Mouse (Mus musculus) liver, embryonic 14.5 days (tissue): ENCODE results near the gene Clba1. TPM values are rescaled to one million over a fixed set of nuclear protein-coding genes. Genes with fewer than 3 reads are reported as not detected.

Source experiments
- ATAC-seq: fragments of 200-750 bp; cut with Nextera tagmentation; 2 replicates; pipeline ENCODE4 v1.8.0; 2017; ENCODE audit warnings: moderate number of reproducible peaks, mild to moderate bottlenecking, moderate library complexity; ENCODE audit not compliant: insufficient read depth
- DNase-seq, 3 experiments: peaks; one replicate each; pipeline ENCODE4 v3.0.0-alpha.2; 2012 to 2013; ENCODE audit warnings: low read depth in 3 of 3, low spot score in 3 of 3
- H3K27ac ChIP-seq: fragments of 300-500 bp; sonication (generic); 2 replicates; pipeline ENCODE4 v1.5.1; 2014; ENCODE audit warnings: moderate library complexity, mild to moderate bottlenecking, control low read depth, inconsistent platforms
- H3K27me3 ChIP-seq: fragments of 300-500 bp; sonication (generic); 2 replicates; pipeline ENCODE4 v1.6.1; 2014; ENCODE audit warnings: mild to moderate bottlenecking, low read length, moderate library complexity; ENCODE audit not compliant: control insufficient read depth, insufficient read depth
- H3K36me3 ChIP-seq: fragments of 300-500 bp; sonication (generic); replicated peaks from 2 replicates; pipeline ENCODE4 v1.6.1; 2014; ENCODE audit warnings: low read depth; ENCODE audit not compliant: control insufficient read depth, insufficient read depth
- H3K4me1 ChIP-seq, 2 experiments: fragments of 200-500 bp in 1 of 2; fragments of 300-500 bp in 1 of 2; sonication (generic) in 1 of 2; replicated peaks; 2 replicates each; pipeline ENCODE4 v1.6.1; 2012 to 2014; ENCODE audit warnings: antibody characterized with exemption in 1 of 2, inconsistent platforms in 1 of 2, low read length in 1 of 2; ENCODE audit not compliant: control insufficient read depth in 2 of 2, insufficient read depth in 2 of 2
- H3K4me2 ChIP-seq: fragments of 300-500 bp; sonication (generic); 2 replicates; pipeline ENCODE4 v1.6.1; 2014; ENCODE audit warnings: low read depth, mild to moderate bottlenecking, control low read depth, moderate library complexity
- H3K4me3 ChIP-seq, 2 experiments: fragments of 200-500 bp in 1 of 2; fragments of 300-500 bp in 1 of 2; sonication (generic) in 1 of 2; 2 replicates each; pipeline ENCODE4 v1.5.1; 2012 to 2014; ENCODE audit warnings: low read depth in 2 of 2, low read length in 2 of 2, mild to moderate bottlenecking in 2 of 2, control low read depth in 1 of 2, inconsistent platforms in 1 of 2, moderate library complexity in 1 of 2; ENCODE audit not compliant: insufficient read depth in 1 of 2
- H3K9ac ChIP-seq: fragments of 300-500 bp; sonication (generic); replicated peaks from 2 replicates; pipeline ENCODE4 v1.6.1; 2014; ENCODE audit warnings: mild to moderate bottlenecking, control low read depth, moderate library complexity
- H3K9me3 ChIP-seq: fragments of 300-500 bp; sonication (generic); 2 replicates; pipeline ENCODE4 v1.6.1; 2016; ENCODE audit warnings: low read length, mixed read lengths; ENCODE audit not compliant: control insufficient read depth
- CTCF ChIP-seq: IDR thresholded peaks from 2 replicates; pipeline ENCODE4 v1.5.1; 2016; ENCODE audit warnings: antibody characterized with exemption, low read depth, control low read depth
- EP300 ChIP-seq: IDR thresholded peaks from 2 replicates; pipeline ENCODE4 v1.6.1; 2016; ENCODE audit warnings: antibody characterized with exemption, low read depth
- WGBS: fragments of 180-500 bp; shearing (Covaris S2); extraction: QIAGEN DNeasy Blood & Tissue Kit; methylation state at CpG from one replicate; pipeline ENCODE4 v1.1.7; 2014; ENCODE audit not compliant: insufficient replicate concordance; 5-methylcytosine and 5-hydroxymethylcytosine counted together
- polyA plus RNA-seq, 2 experiments: library from polyadenylated mRNA; depleted of rRNA in 1 of 2; stranded (reverse) in 1 of 2; unstranded in 1 of 2; fragments of >200 nt; fragmentation: Nextera tagmentation in 1 of 2; extraction: Ambion mirVana in 1 of 2; gene quantifications; 2 replicates each; pipeline versions ENCODE4 v1.2.1 to v1.2.3; 2012 to 2014

Gene Clba1
- polyA plus RNA-seq, 2 experiments = 0.21 to 0.25 TPM

- H3K36me3 ChIP-seq = peaks cover 77% of the 10 kb centered on the region
- ATAC-seq (no peak), DNase-seq (no peak)
- H3K4me1 ChIP-seq = peaks cover 16 to 17% of the 10 kb centered on the region in 2 experiments
- H3K4me2 ChIP-seq = no peak overlapping the region
- no peaks in the 10 kb centered on the region for H3K27me3 ChIP-seq
- H3K4me3 ChIP-seq = no peak overlapping the region
- H3K27ac ChIP-seq = no peak overlapping the region
- WGBS = 92% methylated on average over 8 of the region's 8 CpGs
- no peaks in the 10 kb centered on the region for H3K9me3 ChIP-seq
- TF ChIP-seq CTCF = no peak
- no peak for TF ChIP-seq EP300
- H3K9ac ChIP-seq = no peak overlapping the region
These were observed 10.4 kb downstream of the Clba1 start for GRCm38 (mm10) chr12:112819057-112819662.

- ATAC-seq = no peak
- TF ChIP-seq EP300 (no peak), CTCF (no peak)
- H3K4me1 ChIP-seq = peaks cover 21% of the 10 kb centered on the region in 2 experiments
- 84% methylated on average over 12 of the region's 12 CpGs for WGBS
- H3K27ac ChIP-seq = no peak overlapping the region
- peaks cover 88% of the 10 kb centered on the region for H3K36me3 ChIP-seq
- H3K9ac ChIP-seq = no peak overlapping the region
- no peak overlapping the region for H3K4me3 ChIP-seq
- no peak overlapping the region for H3K4me2 ChIP-seq
- no peaks in the 10 kb centered on the region for H3K27me3 ChIP-seq
- DNase-seq = no peak
- no peaks in the 10 kb centered on the region for H3K9me3 ChIP-seq
These were observed 11.8 kb downstream of the Clba1 start for GRCm38 (mm10) chr12:112820401-112820999.

GRCm38 (mm10) chr12:112821216-112821615 lies 12.5 kb downstream of the Clba1 start:
- H3K27ac ChIP-seq = no peak overlapping the region

GRCm38 (mm10) chr12:112821974-112822373 lies 13.2 kb downstream of the Clba1 start:
- Histone ChIP-seq H3K9ac (no peak overlapping the region), H3K4me3 (no peak overlapping the region), H3K27me3 (no peaks in the 10 kb centered on the region), H3K9me3 (no peaks in the 10 kb centered on the region), H3K36me3 (peaks cover 90% of the 10 kb centered on the region), H3K4me1 (peaks cover 31 to 34% of the 10 kb centered on the region in 2 experiments), H3K27ac (no peak overlapping the region), H3K4me2 (no peak overlapping the region)
- whole genome bisulfite sequencing = 31% methylated on average over 4 of the region's 4 CpGs
- DNase-seq = no peak
- peak; percentile 6; the same call in 1 of the 2 replicates for ATAC-seq
- TF ChIP-seq EP300 = no peak
- no peak for TF ChIP-seq CTCF

More at GRCm38 (mm10) chr12:112821216-112821615, 12.5 kb downstream of the Clba1 start:
- ATAC-seq = no peak
- Histone ChIP-seq H3K9me3 (no peaks in the 10 kb centered on the region), H3K4me3 (no peak overlapping the region), H3K27me3 (no peaks in the 10 kb centered on the region), H3K4me1 (peaks cover 24 to 27% of the 10 kb centered on the region in 2 experiments), H3K9ac (no peak overlapping the region), H3K36me3 (peaks cover 90% of the 10 kb centered on the region), H3K4me2 (no peak overlapping the region)
- no peak for TF ChIP-seq CTCF
- no peak for TF ChIP-seq EP300
- DNase-seq = no peak
- 4% methylated on average over 1 of the region's 1 CpGs for WGBS

GRCm38 (mm10) chr12:112822676-112823075 lies 13.9 kb downstream of the Clba1 start:
- WGBS = 71% methylated on average over 2 of the region's 2 CpGs
- peaks cover 93% of the 10 kb centered on the region for H3K36me3 ChIP-seq
- no peak for TF ChIP-seq EP300
- no peak for TF ChIP-seq CTCF
- H3K4me1 ChIP-seq = peaks cover 36 to 41% of the 10 kb centered on the region in 2 experiments
- H3K9ac ChIP-seq = 0 out of 2 replicates have a peak overlapping the region, but pooled peaks have one; percentile 9
- H3K27me3 ChIP-seq = no peaks in the 10 kb centered on the region
- H3K27ac ChIP-seq = no peak overlapping the region
- peak overlapping the region; percentile 0; the same call in 1 of the 2 replicates for H3K4me2 ChIP-seq
- H3K4me3 ChIP-seq = no peak overlapping the region
- ATAC-seq (no peak), DNase-seq (no peak)
- H3K9me3 ChIP-seq = no peaks in the 10 kb centered on the region
